Mouse (Mus musculus): ENCODE measurements at regions not wholly inside any gene's neighbourhood (a gene's known extent, or its start where the extent isn't known, plus 50 kb on each side); places are given as distances from the start of the nearest gene placed in this dataset.

DNA sequence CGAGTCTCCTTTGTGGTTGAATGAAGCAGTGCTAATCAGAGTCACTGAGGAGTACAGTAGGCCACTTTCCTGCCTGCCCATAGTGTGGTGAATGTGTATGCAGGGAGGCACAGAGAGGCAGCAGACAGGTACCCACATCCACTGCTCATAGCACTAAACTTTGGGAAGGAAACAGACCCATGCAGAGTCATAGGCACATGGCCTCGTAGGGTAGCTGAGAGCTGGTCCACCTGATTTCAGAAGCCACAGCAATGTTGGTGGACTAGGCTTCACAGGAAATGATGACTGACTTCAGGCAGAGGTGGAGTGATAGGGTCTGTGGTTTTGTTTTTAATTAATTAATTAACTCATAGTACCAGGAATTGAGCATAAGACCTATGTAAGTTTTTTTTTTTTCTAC is 170.1 kb upstream of the Eef2kmt start:
- ATAC-seq, result no peak
- DNase-seq (ENCODE audit: low read depth, low spot score), result no peak
- CTCF ChIA-PET, result no interaction called here
- in situ Hi-C loops (cut with MboI; ENCODE audit: low pct_unique_long_range_greater_than_20kb), result no loop called here
- no peaks in the 10 kb centered on the region for H3K27me3 ChIP-seq
- no peak for TF ChIP-seq CTCF (IDR thresholded peaks at IDR 0.05)
- POLR2A ChIA-PET, result no interaction called here

- no peak for TF ChIP-seq CTCF (IDR thresholded peaks at IDR 0.05)
- H3K27me3 ChIP-seq, result no peaks in the 10 kb centered on the region
- in situ Hi-C loops (cut with MboI; ENCODE audit: low pct_unique_long_range_greater_than_20kb), result no loop called here
- ChIA-PET CTCF (no interaction called here), POLR2A (no interaction called here)
- ATAC-seq (no peak), DNase-seq (ENCODE audit: low read depth, low spot score) (no peak)
These were observed 166.3 kb upstream of the Eef2kmt start for GRCm38 (mm10) chr16:5422041-5422440.

DNA sequence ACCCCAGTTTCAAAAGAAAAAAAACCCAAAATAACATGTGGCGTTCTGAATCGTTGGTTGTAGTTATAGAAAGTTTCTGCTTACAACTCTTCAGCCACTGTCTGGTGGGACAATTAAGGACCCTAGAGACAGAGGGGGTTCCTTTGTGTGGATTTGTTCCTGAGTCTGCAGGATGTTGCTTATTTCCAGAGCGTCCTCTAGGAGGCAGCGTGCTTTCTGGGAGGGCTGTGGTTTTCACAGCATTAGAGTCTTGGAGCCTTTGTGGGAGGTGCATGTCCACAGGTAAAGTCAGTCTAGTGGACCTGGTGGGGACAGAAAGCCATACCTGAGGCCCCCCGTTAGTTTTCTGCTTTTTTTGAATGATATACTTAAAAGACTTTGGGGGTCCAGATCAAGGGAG is 165.8 kb upstream of the Eef2kmt start:
- POLR2A ChIA-PET, result no interaction called here
- CTCF ChIA-PET, result no interaction called here
- in situ Hi-C loops (cut with MboI; ENCODE audit: low pct_unique_long_range_greater_than_20kb), result no loop called here
- DNase-seq (ENCODE audit: low read depth, low spot score) (no peak), ATAC-seq (no peak)
- peak; percentile 9 for TF ChIP-seq CTCF (IDR thresholded peaks at IDR 0.05)
- H3K27me3 ChIP-seq, result no peaks in the 10 kb centered on the region

DNA sequence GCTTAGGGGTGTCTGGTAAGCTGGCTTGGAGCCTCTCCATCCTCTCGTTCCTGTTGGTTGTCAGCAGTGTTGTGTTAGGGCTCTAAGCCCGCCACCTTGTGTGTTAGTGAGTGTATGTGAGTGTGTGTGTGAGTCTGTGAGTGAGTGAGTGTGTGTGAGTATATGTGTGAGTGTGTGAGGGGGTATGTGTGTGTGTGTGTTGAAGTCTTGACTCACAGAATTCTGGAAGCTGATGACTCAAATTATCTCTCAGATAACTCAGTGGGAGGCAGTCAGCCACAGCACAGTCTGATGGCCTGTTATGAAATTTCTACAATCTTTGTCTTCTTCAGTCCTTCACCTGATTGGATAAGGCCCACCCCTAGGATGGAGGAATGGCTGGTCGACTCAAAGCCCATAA is 163.7 kb upstream of the Eef2kmt start:
- TF ChIP-seq CTCF (IDR thresholded peaks at IDR 0.05), result no peak
- CTCF ChIA-PET, result no interaction called here
- POLR2A ChIA-PET, result no interaction called here
- in situ Hi-C loops (cut with MboI; ENCODE audit: low pct_unique_long_range_greater_than_20kb), result no loop called here
- peaks cover 3% of the 10 kb centered on the region for H3K27me3 ChIP-seq
- ATAC-seq (no peak), DNase-seq (ENCODE audit: low read depth, low spot score) (no peak)

DNA sequence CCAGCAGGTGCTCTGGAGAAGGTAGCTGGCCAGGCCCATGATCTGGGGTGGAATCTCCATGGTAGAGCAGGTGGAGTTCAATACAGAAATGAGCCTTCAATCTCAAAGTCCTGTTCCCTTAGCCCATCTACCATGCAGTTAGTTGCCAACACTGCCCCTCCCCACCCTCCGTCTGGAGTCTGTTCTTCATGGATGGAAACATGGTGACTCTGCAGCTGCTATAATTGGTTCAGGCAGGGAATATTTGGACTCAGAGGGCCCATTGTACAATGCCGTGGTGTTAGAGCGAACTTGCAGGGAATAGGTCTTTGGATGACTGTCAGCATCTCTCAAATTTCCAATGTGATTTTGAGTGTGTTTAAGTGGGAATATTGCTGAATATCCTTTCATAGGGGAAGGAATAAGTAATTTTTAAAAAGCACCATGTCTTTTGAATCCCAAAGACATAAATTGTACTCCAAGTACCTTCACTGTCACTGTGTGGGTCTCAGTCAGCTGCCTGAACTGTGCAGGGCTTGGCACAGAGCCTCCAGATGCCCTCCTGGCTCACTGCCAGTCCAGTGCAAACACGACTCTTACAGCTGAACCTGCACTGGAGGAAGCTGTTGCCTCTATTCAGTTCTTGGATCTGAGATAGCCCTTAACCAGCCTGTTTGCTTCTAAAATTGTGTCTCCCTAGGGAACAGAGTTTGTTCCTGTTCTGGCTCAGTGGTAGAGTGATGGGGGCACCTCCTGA is 162.8 kb upstream of the Eef2kmt start:
- H3K27me3 ChIP-seq, result peaks cover 4% of the 10 kb centered on the region
- in situ Hi-C loops (cut with MboI; ENCODE audit: low pct_unique_long_range_greater_than_20kb), result no loop called here
- DNase-seq (ENCODE audit: low read depth, low spot score), result no peak
- no peak for ATAC-seq
- TF ChIP-seq CTCF (IDR thresholded peaks at IDR 0.05), result no peak
- ChIA-PET POLR2A (no interaction called here), CTCF (no interaction called here)

DNA sequence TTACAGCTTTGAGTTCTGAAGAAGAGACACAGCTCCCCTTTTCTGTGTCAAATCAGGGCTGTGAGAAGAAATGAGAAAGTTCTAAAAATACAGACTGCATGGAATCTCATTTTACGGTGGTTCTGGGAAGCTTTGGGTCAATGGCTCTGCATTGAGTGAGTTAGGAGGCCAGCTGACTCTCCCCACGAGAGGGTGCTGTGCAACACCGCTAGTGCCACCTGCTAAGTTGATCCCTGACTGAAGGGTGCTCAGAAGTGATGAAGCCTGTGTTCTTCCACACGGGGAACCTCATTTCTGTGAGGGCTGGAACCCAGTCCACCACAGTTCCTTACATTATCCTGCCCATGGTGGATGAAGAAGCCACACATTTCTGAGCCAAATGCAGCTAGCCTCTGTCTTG is 159.5 kb upstream of the Eef2kmt start:
- in situ Hi-C loops (cut with MboI; ENCODE audit: low pct_unique_long_range_greater_than_20kb), result no loop called here
- no peak for ATAC-seq
- CTCF ChIA-PET, result no interaction called here
- TF ChIP-seq CTCF (IDR thresholded peaks at IDR 0.05), result no peak
- DNase-seq (ENCODE audit: low read depth, low spot score), result no peak
- POLR2A ChIA-PET, result no interaction called here
- H3K27me3 ChIP-seq, result peaks cover 20% of the 10 kb centered on the region

DNA sequence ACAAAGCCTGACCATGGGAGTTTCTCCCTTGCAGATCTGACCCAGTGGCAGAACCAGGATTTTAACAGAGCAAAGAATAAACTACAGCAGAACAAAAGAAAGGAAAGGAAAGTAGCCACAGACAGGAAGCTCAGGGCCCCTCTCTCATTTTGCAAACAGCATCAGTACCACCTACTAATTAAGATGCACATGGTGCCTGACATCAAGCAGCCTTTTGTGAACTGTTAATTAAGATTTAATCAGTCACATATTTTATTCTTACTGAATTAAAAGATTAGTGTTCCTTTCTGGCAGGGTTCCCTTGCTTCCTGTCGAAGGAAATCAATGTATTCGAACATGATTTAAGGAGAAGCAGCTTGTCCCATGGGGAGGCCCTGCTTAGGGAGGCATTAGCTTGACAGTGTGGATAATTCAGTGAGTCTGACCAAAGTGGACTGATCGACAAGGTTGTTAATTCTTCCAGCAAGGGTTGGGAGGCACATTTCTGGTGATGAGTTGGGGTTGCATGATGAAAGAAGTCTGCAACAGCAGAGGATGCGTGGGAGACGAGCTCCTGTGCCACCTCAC is 156.1 kb upstream of the Eef2kmt start:
- POLR2A ChIA-PET, result no interaction called here
- CTCF ChIA-PET, result no interaction called here
- peaks cover 20% of the 10 kb centered on the region for H3K27me3 ChIP-seq
- TF ChIP-seq CTCF (IDR thresholded peaks at IDR 0.05), result no peak
- no peak for ATAC-seq
- DNase-seq (ENCODE audit: low read depth, low spot score), result no peak
- in situ Hi-C loops (cut with MboI; ENCODE audit: low pct_unique_long_range_greater_than_20kb), result no loop called here

GRCm38 (mm10) chr16:5406711-5407110 is 150.9 kb upstream of the Eef2kmt start:
- TF ChIP-seq CTCF (IDR thresholded peaks at IDR 0.05), result peak; percentile 64
- in situ Hi-C loops (cut with MboI; ENCODE audit: low pct_unique_long_range_greater_than_20kb), result no loop called here
- ATAC-seq (no peak), DNase-seq (ENCODE audit: low read depth, low spot score) (no peak)
- peaks cover 12% of the 10 kb centered on the region for H3K27me3 ChIP-seq
- ChIA-PET POLR2A (no interaction called here), CTCF (no interaction called here)

DNA sequence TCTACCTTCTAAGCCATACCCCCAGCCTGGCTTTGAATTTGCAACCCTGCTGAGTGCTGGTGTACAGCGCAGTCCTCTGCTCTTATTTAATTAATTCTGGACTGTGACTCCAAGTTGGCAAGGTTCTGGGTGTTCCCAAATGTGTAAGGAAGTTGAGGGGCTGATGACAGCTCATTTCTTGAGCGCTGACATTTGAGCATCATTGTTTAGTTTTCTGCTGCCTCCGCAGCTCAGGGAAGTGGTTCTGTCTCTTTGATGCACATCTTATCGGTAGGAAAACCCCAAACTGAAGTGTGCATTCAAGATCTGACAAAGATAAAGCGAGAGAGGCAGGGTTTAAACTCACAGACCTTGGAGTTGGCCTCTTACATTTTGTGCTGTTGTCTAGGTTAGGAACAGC is 137.6 kb upstream of the Eef2kmt start:
- ChIA-PET POLR2A (no interaction called here), CTCF (no interaction called here)
- H3K27me3 ChIP-seq, result no peaks in the 10 kb centered on the region
- DNase-seq (ENCODE audit: low read depth, low spot score), result no peak
- in situ Hi-C loops (cut with MboI; ENCODE audit: low pct_unique_long_range_greater_than_20kb), result no loop called here
- TF ChIP-seq CTCF (IDR thresholded peaks at IDR 0.05), result no peak
- no peak for ATAC-seq

DNA sequence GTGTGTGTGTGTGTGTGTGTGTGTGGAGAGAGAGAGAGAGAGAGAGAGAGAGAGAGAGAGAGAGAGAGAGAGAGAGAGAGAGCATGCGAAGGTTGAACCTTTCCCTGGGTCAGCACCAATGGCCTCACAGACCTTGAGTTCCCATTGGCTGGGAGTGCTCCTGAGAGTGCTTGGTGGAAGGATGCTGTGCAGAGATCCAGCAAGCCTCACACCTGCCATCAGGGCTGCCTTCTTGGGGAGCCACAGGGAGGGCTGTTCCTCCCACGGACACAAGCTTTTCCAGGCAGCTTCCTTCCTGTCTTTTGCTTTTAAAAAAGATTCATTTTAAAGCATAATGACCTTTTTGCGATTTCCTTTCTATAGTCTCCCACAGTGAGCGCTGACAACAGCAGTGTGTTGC is 127.1 kb upstream of the Eef2kmt start:
- DNase-seq (ENCODE audit: low read depth, low spot score), result no peak
- no peak for ATAC-seq
- H3K27me3 ChIP-seq, result peaks cover 7% of the 10 kb centered on the region
- ChIA-PET POLR2A (interaction anchor here (0.6 kb wide), 1 partner anchor 12 kb away, joined by 9 read pairs; no protein-coding TSS in a partner anchor), CTCF (no interaction called here)
- no peak for TF ChIP-seq CTCF (IDR thresholded peaks at IDR 0.05)
- in situ Hi-C loops (cut with MboI; ENCODE audit: low pct_unique_long_range_greater_than_20kb), result no loop called here

- no peak for ATAC-seq
- POLR2A ChIA-PET, result interaction anchor here (0.6 kb wide), 1 partner anchor 13 kb away, joined by 9 read pairs; no protein-coding TSS in a partner anchor
- in situ Hi-C loops (cut with MboI; ENCODE audit: low pct_unique_long_range_greater_than_20kb), result no loop called here
- no peak for TF ChIP-seq CTCF (IDR thresholded peaks at IDR 0.05)
- peaks cover 7% of the 10 kb centered on the region for H3K27me3 ChIP-seq
- DNase-seq (ENCODE audit: low read depth, low spot score), result no peak
- CTCF ChIA-PET, result no interaction called here
These were observed 126.6 kb upstream of the Eef2kmt start for GRCm38 (mm10) chr16:5382228-5382884.

Data from Patski (cell line).